Comparison of ENCODE assay signal across 10 mouse cellular contexts in the genomic region with DNA sequence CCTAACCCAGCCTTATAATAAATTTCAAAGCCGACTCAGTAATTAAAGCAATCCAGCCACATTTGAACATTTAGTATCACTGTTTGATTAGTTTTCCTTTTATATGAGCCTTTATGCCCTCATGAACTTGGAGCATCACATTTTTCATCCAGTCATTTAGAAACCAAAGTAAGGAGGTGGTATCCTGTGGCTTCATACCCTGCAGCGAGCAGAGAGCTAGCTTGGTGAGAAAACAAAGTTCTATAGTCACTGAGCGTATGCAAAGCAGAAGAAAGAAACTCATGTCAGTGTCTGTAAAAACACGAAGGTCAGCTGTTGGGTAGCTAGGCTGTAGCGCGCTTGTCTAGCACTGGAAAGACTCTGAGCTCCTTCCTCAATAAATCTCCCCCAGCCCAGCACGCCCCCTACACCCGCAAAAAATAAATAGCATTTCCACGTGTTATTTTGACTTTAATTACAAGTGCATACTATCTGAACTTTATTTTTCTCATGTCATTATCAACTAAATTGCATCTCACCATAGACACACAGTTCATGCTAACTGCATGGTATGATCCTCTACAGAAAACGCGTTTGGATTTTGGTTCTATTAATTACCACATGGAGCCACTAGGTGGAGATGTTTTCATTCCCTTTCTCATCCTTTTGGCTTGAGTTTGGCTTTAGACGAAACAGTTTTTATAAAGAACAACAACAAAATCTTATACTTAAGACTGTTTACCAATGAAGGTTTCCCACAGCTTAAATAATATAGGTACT. TPM values are rescaled to one million over a fixed set of nuclear protein-coding genes. Genes with fewer than 3 reads are reported as not detected.
DNase-seq lines count a peak whose midpoint lies in the region; ATAC-seq and TF ChIP-seq lines count a peak whose summit lies in the region.
"Had no signal": no experiment of that assay in that cellular context is flagged by ENCODE, and none has a peak within 500 bp of the region (broad histone marks: within the 10 kb centered on the region; RNA-seq: fewer than 3 reads in every experiment).

No protein-coding gene starts in this region.

- H3K9ac ChIP-seq in limb, embryonic 14.5 days (ENCODE audit: low read depth, low read length, severe bottlenecking): no peak overlapping the region
- H3K9ac ChIP-seq: heart, embryonic 13.5 days had no signal

- peaks cover 7% of the 10 kb centered on the region; the same call in 1 of the 2 replicates for H3K4me1 ChIP-seq in limb, embryonic 14.5 days (ENCODE audit: control insufficient read depth, insufficient read depth, low read length)
- H3K4me1 ChIP-seq in limb, embryonic 10.5 days: peaks cover 17% of the 10 kb centered on the region

- no peaks in the 10 kb centered on the region for H3K27me3 ChIP-seq in limb, embryonic 14.5 days (ENCODE audit: control insufficient read depth, insufficient read depth, low read length)
- no peaks in the 10 kb centered on the region for H3K27me3 ChIP-seq in limb, embryonic 10.5 days (ENCODE audit: low read depth, poor library complexity, severe bottlenecking)
- H3K27me3 ChIP-seq: heart, embryonic 13.5 days had no signal

- no peak for ATAC-seq in limb, embryonic 14.5 days (ENCODE audit: low FRiP score, low read depth)

- no peaks in the 10 kb centered on the region for H3K36me3 ChIP-seq in limb, embryonic 14.5 days (ENCODE audit: control insufficient read depth, insufficient read depth, low read length)
- H3K36me3 ChIP-seq in limb, embryonic 10.5 days: no peaks in the 10 kb centered on the region

- DNase-seq in cerebellum, postnatal 14 days: peak; percentile 30 to 61
- DNase-seq in cerebellum, postnatal 36 days: no peak
- peak; percentile 77 for DNase-seq in limb, embryonic 14.5 days (ENCODE audit: low spot score)
- no peak for DNase-seq in limb, embryonic 10.5 days (ENCODE audit: low spot score)
- peak; percentile 45 for DNase-seq in c-Kit-positive CD71-positive TER-119-positive erythroid progenitor cells, embryonic 14.5 days (ENCODE audit: low spot score)
- peak; percentile 67 for DNase-seq in lung, postnatal 25 days (ENCODE audit: low spot score)
- DNase-seq in yolk sac, embryonic 10.5 days (ENCODE audit: low spot score): peak; percentile 13
- no peak for DNase-seq in urinary bladder, postnatal 25 days (ENCODE audit: low spot score)

- no peak overlapping the region for H3K4me2 ChIP-seq in limb, embryonic 14.5 days (replicated peaks; ENCODE audit: low read depth, low read length, severe bottlenecking)
- H3K4me2 ChIP-seq: heart, embryonic 13.5 days had no signal

- TF ChIP-seq POLR2A in limb, embryonic 14.5 days (IDR thresholded peaks at IDR 0.05; ENCODE audit: borderline replicate concordance, extremely low read depth, insufficient read depth, insufficient read length): no peak

- no peak overlapping the region for H3K27ac ChIP-seq in limb, embryonic 14.5 days (replicated peaks; ENCODE audit: low read depth, low read length)
- no peak overlapping the region for H3K27ac ChIP-seq in limb, embryonic 10.5 days
- H3K27ac ChIP-seq: heart, embryonic 13.5 days had no signal

- H3K9me3 ChIP-seq in limb, embryonic 14.5 days (ENCODE audit: control insufficient read depth, low read length): no peaks in the 10 kb centered on the region
- no peaks in the 10 kb centered on the region for H3K9me3 ChIP-seq in limb, embryonic 10.5 days (replicated peaks)
- H3K9me3 ChIP-seq: heart, embryonic 13.5 days had no signal

- H3K4me3 ChIP-seq in limb, embryonic 14.5 days (replicated peaks; ENCODE audit: low read length): no peak overlapping the region
- H3K4me3 ChIP-seq in limb, embryonic 10.5 days: no peak overlapping the region
- H3K4me3 ChIP-seq: heart, embryonic 13.5 days; myocyte had no signal

- 40% methylated on average over 12 of the region's 12 CpGs for WGBS in limb, embryonic 14.5 days
- WGBS in limb, embryonic 10.5 days: 47% methylated on average over 12 of the region's 12 CpGs

RNA-seq across cellular contexts. Expression of gene Tmem30a, which starts 13.2 kb away (rescaled TPM):
- 34.9 and 35.6 TPM in 2 replicates for polyA plus RNA-seq in limb, embryonic 14.5 days (2012; rRNA removed)
- polyA plus RNA-seq in limb, embryonic 14.5 days (2014; fragmentation: Nextera tagmentation; extraction: Ambion mirVana): 52.8 and 53.4 TPM in 2 replicates
- polyA plus RNA-seq in limb, embryonic 10.5 days (2016; fragmentation: Nextera tagmentation; extraction: Ambion mirVana): 43.0 and 45.0 TPM in 2 replicates

RNA-seq across cellular contexts. Expression of gene Cox7a2, which starts 46.8 kb away (rescaled TPM):
- polyA plus RNA-seq in limb, embryonic 14.5 days (2012; rRNA removed): 329 and 399 TPM in 2 replicates
- 591 and 630 TPM in 2 replicates for polyA plus RNA-seq in limb, embryonic 14.5 days (2014; fragmentation: Nextera tagmentation; extraction: Ambion mirVana)
- polyA plus RNA-seq in limb, embryonic 10.5 days (2016; fragmentation: Nextera tagmentation; extraction: Ambion mirVana): 670 and 730 TPM in 2 replicates

Comparison
In these comparisons a context has a peak if more than half of its experiments do, and no peak if none do; other contexts are left out.
1. DNase-seq: peak in cerebellum, postnatal 14 days (2 of 2), limb, embryonic 14.5 days (single experiment), c-Kit-positive CD71-positive TER-119-positive erythroid progenitor cells, embryonic 14.5 days (single experiment), lung, postnatal 25 days (single experiment) and yolk sac, embryonic 10.5 days (single experiment); none in cerebellum, postnatal 36 days (0 of 2), limb, embryonic 10.5 days (single experiment) and urinary bladder, postnatal 25 days (single experiment).